Mouse (Mus musculus) liver, postnatal 0 days (tissue): ENCODE measurements around the gene Fbn1. TPM values are rescaled to one million over a fixed set of nuclear protein-coding genes. Genes with fewer than 3 reads are reported as not detected.
A peak's percentile ranks its signal among the peaks of the same experiment; 100 is the strongest.

ENCODE experiments used
- ATAC-seq: fragments of 200-750 bp; cut with Nextera tagmentation; 2 replicates; pipeline ENCODE4 v1.8.0; 2017; ENCODE audit warnings: mild to moderate bottlenecking, moderate library complexity
- DNase-seq: peaks from one replicate; pipeline ENCODE4 v3.0.0-alpha.2; 2016
- H3K27ac ChIP-seq: fragments of 300-500 bp; sonication (generic); 2 replicates; pipeline ENCODE4 v1.5.1; 2014; ENCODE audit warnings: antibody characterized with exemption, moderate library complexity, mild to moderate bottlenecking, low read depth
- H3K27me3 ChIP-seq: fragments of 300-500 bp; sonication (generic); 2 replicates; pipeline ENCODE4 v1.6.1; 2014; ENCODE audit warnings: low read length, control low read depth, mixed read lengths; ENCODE audit not compliant: insufficient read depth
- H3K36me3 ChIP-seq: fragments of 300-500 bp; sonication (generic); replicated peaks from 2 replicates; pipeline ENCODE4 v1.6.1; 2014; ENCODE audit warnings: mild to moderate bottlenecking, control low read depth, low read length, moderate library complexity, mixed read lengths; ENCODE audit not compliant: insufficient read depth
- H3K4me1 ChIP-seq: fragments of 300-500 bp; sonication (generic); 2 replicates; pipeline ENCODE4 v1.6.1; 2014; ENCODE audit warnings: antibody characterized with exemption, mild to moderate bottlenecking, control low read depth; ENCODE audit not compliant: insufficient read depth
- H3K4me2 ChIP-seq: fragments of 300-500 bp; sonication (generic); 2 replicates; pipeline ENCODE4 v1.6.1; 2014; ENCODE audit warnings: low read depth, mild to moderate bottlenecking, low read length, moderate library complexity, mixed read lengths
- H3K4me3 ChIP-seq: fragments of 300-500 bp; sonication (generic); 2 replicates; pipeline ENCODE4 v1.5.1; 2014; ENCODE audit warnings: low read depth, low read length
- H3K9ac ChIP-seq: fragments of 300-500 bp; sonication (generic); replicated peaks from 2 replicates; pipeline ENCODE4 v1.6.1; 2014; ENCODE audit warnings: mild to moderate bottlenecking, moderate library complexity
- H3K9me3 ChIP-seq: fragments of 300-500 bp; sonication (generic); 2 replicates; pipeline ENCODE4 v1.6.1; 2016; ENCODE audit warnings: mild to moderate bottlenecking, control low read depth, low read length, mixed read lengths
- CTCF ChIP-seq: sonication (generic); IDR thresholded peaks from 2 replicates; pipeline ENCODE4 v1.5.1; 2016; ENCODE audit warnings: antibody characterized with exemption, low read depth
- EP300 ChIP-seq: IDR thresholded peaks from 2 replicates; pipeline ENCODE4 v1.6.1; 2016; ENCODE audit warnings: antibody characterized with exemption, low read depth, mild to moderate bottlenecking
- WGBS: fragments of 180-500 bp; shearing (Covaris S2); extraction: QIAGEN DNeasy Blood & Tissue Kit; methylation state at CpG from one replicate; pipeline ENCODE4 v1.1.7; 2014; ENCODE audit not compliant: insufficient replicate concordance; 5-methylcytosine and 5-hydroxymethylcytosine counted together
- polyA plus RNA-seq: library from polyadenylated mRNA; unstranded; fragments of >200 nt; fragmentation: Nextera tagmentation; extraction: Ambion mirVana; gene quantifications from 2 replicates; pipeline ENCODE4 v1.2.1, GENCODE M21; 2015

Gene Fbn1
- polyA plus RNA-seq, 1 experiment from 2014 or later: 1.3 TPM

- WGBS: 31% methylated on average over 7 of the region's 7 CpGs
- DNase-seq (no peak), ATAC-seq (no peak)
- Histone ChIP-seq H3K9ac (no peak overlapping the region), H3K27me3 (no peaks in the 10 kb centered on the region), H3K27ac (no peak overlapping the region), H3K4me2 (no peak overlapping the region), H3K4me1 (peaks cover 4% of the 10 kb centered on the region; the same call in 1 of the 2 replicates), H3K9me3 (no peaks in the 10 kb centered on the region), H3K4me3 (no peak overlapping the region), H3K36me3 (no peaks in the 10 kb centered on the region)
- TF ChIP-seq CTCF (no peak), EP300 (no peak)
Observed at GRCm38 (mm10) chr2:125278474-125278873, 229.3 kb downstream of the Fbn1 start.

GRCm38 (mm10) chr2:125276692-125277091 lies 231.1 kb downstream of the Fbn1 start:
- TF ChIP-seq EP300: no peak
- TF ChIP-seq CTCF: no peak
- Histone ChIP-seq H3K4me2 (no peak overlapping the region), H3K27me3 (no peaks in the 10 kb centered on the region), H3K27ac (no peak overlapping the region), H3K36me3 (no peaks in the 10 kb centered on the region), H3K9me3 (peaks cover 1% of the 10 kb centered on the region; the same call in 1 of the 2 replicates), H3K4me3 (no peak overlapping the region), H3K9ac (no peak overlapping the region), H3K4me1 (no peaks in the 10 kb centered on the region)
- ATAC-seq: no peak
- DNase-seq: no peak
- 73% methylated on average over 5 of the region's 5 CpGs for WGBS

GRCm38 (mm10) chr2:125275617-125276016 lies 232.2 kb downstream of the Fbn1 start:
- WGBS: 75% methylated on average over 5 of the region's 5 CpGs
- H3K4me3 ChIP-seq: no peak overlapping the region
- TF ChIP-seq EP300 (no peak), CTCF (no peak)

GRCm38 (mm10) chr2:125268876-125269275 lies 238.9 kb downstream of the Fbn1 start:
- TF ChIP-seq CTCF (no peak), EP300 (no peak)
- Histone ChIP-seq H3K4me2 (no peak overlapping the region), H3K9ac (no peak overlapping the region), H3K27me3 (no peaks in the 10 kb centered on the region), H3K36me3 (no peaks in the 10 kb centered on the region), H3K4me3 (no peak overlapping the region), H3K27ac (no peak overlapping the region), H3K9me3 (peaks cover 4% of the 10 kb centered on the region), H3K4me1 (no peaks in the 10 kb centered on the region)
- ATAC-seq (no peak), DNase-seq (no peak)
- WGBS: 58% methylated on average over 1 of the region's 1 CpGs

More at GRCm38 (mm10) chr2:125275617-125276016, 232.2 kb downstream of the Fbn1 start:
- no peak overlapping the region for H3K27ac ChIP-seq
- no peaks in the 10 kb centered on the region for H3K27me3 ChIP-seq
- H3K36me3 ChIP-seq: no peaks in the 10 kb centered on the region
- peaks cover 4% of the 10 kb centered on the region; the same call in 1 of the 2 replicates for H3K9me3 ChIP-seq
- H3K4me2 ChIP-seq: no peak overlapping the region
- ATAC-seq (no peak), DNase-seq (no peak)
- no peak overlapping the region for H3K9ac ChIP-seq
- no peaks in the 10 kb centered on the region for H3K4me1 ChIP-seq

GRCm38 (mm10) chr2:125263753-125264152 lies 244.0 kb downstream of the Fbn1 start:
- no peak overlapping the region for H3K4me3 ChIP-seq
- no peak overlapping the region for H3K4me2 ChIP-seq
- TF ChIP-seq EP300 (no peak), CTCF (no peak)
- no peaks in the 10 kb centered on the region for H3K27me3 ChIP-seq
- H3K27ac ChIP-seq: no peak overlapping the region
- no peaks in the 10 kb centered on the region for H3K9me3 ChIP-seq
- DNase-seq: no peak
- H3K36me3 ChIP-seq: no peaks in the 10 kb centered on the region
- no peak overlapping the region for H3K9ac ChIP-seq
- 26% methylated on average over 9 of the region's 9 CpGs for WGBS
- ATAC-seq: no peak
- H3K4me1 ChIP-seq: no peaks in the 10 kb centered on the region

- H3K27me3 ChIP-seq: no peaks in the 10 kb centered on the region
- DNase-seq: no peak
- H3K4me2 ChIP-seq: no peak overlapping the region
- ATAC-seq: no peak
- H3K36me3 ChIP-seq: 0 out of 2 replicates have a peak, but pooled peaks cover 3% of the 10 kb centered on the region
- H3K4me3 ChIP-seq: no peak overlapping the region
- H3K9me3 ChIP-seq: no peaks in the 10 kb centered on the region
- H3K27ac ChIP-seq: no peak overlapping the region
- H3K4me1 ChIP-seq: no peaks in the 10 kb centered on the region
- H3K9ac ChIP-seq: no peak overlapping the region
- 33% methylated on average over 5 of the region's 5 CpGs for WGBS
- peak; percentile 39 for TF ChIP-seq CTCF
- no peak for TF ChIP-seq EP300
Observed at GRCm38 (mm10) chr2:125263056-125263455, 244.7 kb downstream of the Fbn1 start.

- 79% methylated on average over 2 of the region's 2 CpGs for WGBS
- H3K27ac ChIP-seq: no peak overlapping the region
- no peaks in the 10 kb centered on the region for H3K9me3 ChIP-seq
- ATAC-seq (no peak), DNase-seq (no peak)
- no peaks in the 10 kb centered on the region for H3K4me1 ChIP-seq
- H3K36me3 ChIP-seq: peaks cover 28% of the 10 kb centered on the region
- no peak overlapping the region for H3K9ac ChIP-seq
- no peak for TF ChIP-seq EP300
- no peak for TF ChIP-seq CTCF
- H3K4me3 ChIP-seq: no peak overlapping the region
- H3K27me3 ChIP-seq: no peaks in the 10 kb centered on the region
- no peak overlapping the region for H3K4me2 ChIP-seq
Observed at GRCm38 (mm10) chr2:125260326-125260725, 247.5 kb downstream of the Fbn1 start.
